Mouse (Mus musculus) midbrain, postnatal 0 days (tissue): ENCODE measurements around the gene Pth1r. TPM values are rescaled to one million over a fixed set of nuclear protein-coding genes. Genes with fewer than 3 reads are reported as not detected.

ENCODE experiments used
- ATAC-seq: fragments of 200-750 bp; cut with Nextera tagmentation; 2 replicates; pipeline ENCODE4 v1.8.0; 2017; ENCODE audit warnings: moderate number of reproducible peaks, mild to moderate bottlenecking, moderate TSS enrichment, moderate library complexity; ENCODE audit not compliant: low FRiP score
- DNase-seq: peaks from one replicate; pipeline ENCODE4 v3.0.0-alpha.2; 2015; ENCODE audit warnings: low spot score
- H3K27ac ChIP-seq: fragments of 300-500 bp; sonication (generic); 2 replicates; pipeline ENCODE4 v1.5.1; 2014; ENCODE audit warnings: low read depth, mild to moderate bottlenecking, low read length, mixed read lengths
- H3K27me3 ChIP-seq: fragments of 300-500 bp; sonication (generic); 2 replicates; pipeline ENCODE4 v1.6.1; 2014; ENCODE audit warnings: low read length, control low read depth, mixed read lengths; ENCODE audit not compliant: insufficient read depth
- H3K36me3 ChIP-seq: fragments of 300-500 bp; sonication (generic); 2 replicates; pipeline ENCODE4 v1.6.1; 2014; ENCODE audit warnings: low read length, control low read depth, mixed read lengths; ENCODE audit not compliant: insufficient read depth
- H3K4me1 ChIP-seq: fragments of 300-500 bp; sonication (generic); 2 replicates; pipeline ENCODE4 v1.6.1; 2014; ENCODE audit warnings: mild to moderate bottlenecking, control low read depth, antibody characterized with exemption, low read length, mixed read lengths; ENCODE audit not compliant: insufficient read depth
- H3K4me2 ChIP-seq: fragments of 300-500 bp; sonication (generic); 2 replicates; pipeline ENCODE4 v1.6.1; 2014; ENCODE audit warnings: low read depth, mild to moderate bottlenecking, low read length, mixed read lengths; ENCODE audit not compliant: poor library complexity, severe bottlenecking
- H3K4me3 ChIP-seq: fragments of 300-500 bp; sonication (generic); 2 replicates; pipeline ENCODE4 v1.5.1; 2014; ENCODE audit warnings: low read depth, mild to moderate bottlenecking, low read length, moderate library complexity
- H3K9ac ChIP-seq: fragments of 300-500 bp; sonication (generic); replicated peaks from 2 replicates; pipeline ENCODE4 v1.6.1; 2014; ENCODE audit warnings: mild to moderate bottlenecking, low read length, moderate library complexity, mixed read lengths; ENCODE audit not compliant: poor library complexity, severe bottlenecking
- H3K9me3 ChIP-seq: fragments of 300-500 bp; sonication (generic); 2 replicates; pipeline ENCODE4 v1.6.1; 2016; ENCODE audit warnings: low read length, control low read depth
- CTCF ChIP-seq: IDR thresholded peaks from 2 replicates; pipeline ENCODE4 v1.5.1; 2016; ENCODE audit warnings: antibody characterized with exemption, mild to moderate bottlenecking
- WGBS: fragments of 180-500 bp; shearing (Covaris S2); extraction: QIAGEN DNeasy Blood & Tissue Kit; methylation state at CpG from one replicate; pipeline ENCODE4 v1.1.7; 2014; 5-methylcytosine and 5-hydroxymethylcytosine counted together
- polyA plus RNA-seq: library from polyadenylated mRNA; unstranded; fragments of >200 nt; fragmentation: Nextera tagmentation; extraction: Ambion mirVana; gene quantifications from 2 replicates; pipeline ENCODE4 v1.2.1, GENCODE M21; 2015
- total RNA-seq: library from RNA; depleted of rRNA; stranded (reverse); fragments of >200 nt; gene quantifications from 2 replicates; pipeline ENCODE4 v1.2.3, GENCODE M21; 2014

Pth1r gene
- total and polyA plus RNA-seq, 2 experiments from 2014 or later: 8.3 to 20.8 TPM

- Histone ChIP-seq H3K27me3 (peaks cover 31% of the 10 kb centered on the region), H3K4me2 (peak within 1 kb of the TSS; percentile 95), H3K4me1 (no peaks in the 10 kb centered on the region), H3K9me3 (no peaks in the 10 kb centered on the region), H3K4me3 (peak within 1 kb of the TSS; percentile 62), H3K27ac (no peak within 1 kb of the TSS), H3K9ac (peak within 1 kb of the TSS; percentile 65), H3K36me3 (no peaks in the 10 kb centered on the region)
- no peak for ATAC-seq
- DNase-seq: no peak
- 2% methylated on average over 17 of the region's 17 CpGs for WGBS
- TF ChIP-seq CTCF: no peak
Measured at GRCm38 (mm10) chr9:110741711-110742294, 5.1 kb downstream of the Pth1r start, which contains the start of gene Myl3. Gene Myl3, plus strand, starts transcription at chr9:110741861.

GRCm38 (mm10) chr9:110739961-110740360 lies 7.0 kb downstream of the Pth1r start:
- Histone ChIP-seq H3K4me3 (no peak overlapping the region), H3K4me2 (no peak overlapping the region), H3K4me1 (no peaks in the 10 kb centered on the region), H3K9ac (no peak overlapping the region), H3K9me3 (no peaks in the 10 kb centered on the region), H3K36me3 (no peaks in the 10 kb centered on the region), H3K27ac (no peak overlapping the region), H3K27me3 (peaks cover 28% of the 10 kb centered on the region)
- no peak for ATAC-seq
- no peak for TF ChIP-seq CTCF
- DNase-seq: no peak
- WGBS: 94% methylated on average over 7 of the region's 7 CpGs

GRCm38 (mm10) chr9:110738054-110738453 lies 8.9 kb downstream of the Pth1r start:
- ATAC-seq: no peak
- H3K9ac ChIP-seq: no peak overlapping the region
- H3K4me3 ChIP-seq: no peak overlapping the region
- DNase-seq: no peak
- H3K27ac ChIP-seq: no peak overlapping the region
- no peak overlapping the region for H3K4me2 ChIP-seq
- no peaks in the 10 kb centered on the region for H3K9me3 ChIP-seq
- H3K27me3 ChIP-seq: peaks cover 16% of the 10 kb centered on the region; the same call in 1 of the 2 replicates
- H3K36me3 ChIP-seq: no peaks in the 10 kb centered on the region
- peaks cover 2% of the 10 kb centered on the region for H3K4me1 ChIP-seq
- peak; percentile 54 for TF ChIP-seq CTCF
- WGBS: 25% methylated on average over 1 of the region's 1 CpGs

- H3K27ac ChIP-seq: no peak overlapping the region
- 54% methylated on average over 9 of the region's 9 CpGs for WGBS
- H3K9ac ChIP-seq: no peak overlapping the region
- H3K27me3 ChIP-seq: peaks cover 11% of the 10 kb centered on the region; the same call in 1 of the 2 replicates
- DNase-seq (no peak), ATAC-seq (0 out of 2 replicates have a peak, but pooled peaks have one; percentile 47)
- H3K9me3 ChIP-seq: no peaks in the 10 kb centered on the region
- no peaks in the 10 kb centered on the region for H3K36me3 ChIP-seq
- TF ChIP-seq CTCF: no peak
- H3K4me1 ChIP-seq: peaks cover 8% of the 10 kb centered on the region
- H3K4me2 ChIP-seq: no peak overlapping the region
- no peak overlapping the region for H3K4me3 ChIP-seq
Measured at GRCm38 (mm10) chr9:110736362-110736761, 10.6 kb downstream of the Pth1r start.

GRCm38 (mm10) chr9:110734154-110734553 lies 12.8 kb downstream of the Pth1r start:
- DNase-seq (no peak), ATAC-seq (no peak)
- H3K4me3 ChIP-seq: no peak overlapping the region
- no peak overlapping the region for H3K27ac ChIP-seq
- H3K4me2 ChIP-seq: no peak overlapping the region
- no peak overlapping the region for H3K9ac ChIP-seq
- no peak for TF ChIP-seq CTCF
- no peaks in the 10 kb centered on the region for H3K9me3 ChIP-seq
- WGBS: 83% methylated on average over 7 of the region's 7 CpGs
- H3K27me3 ChIP-seq: no peaks in the 10 kb centered on the region
- H3K36me3 ChIP-seq: no peaks in the 10 kb centered on the region
- peaks cover 8% of the 10 kb centered on the region for H3K4me1 ChIP-seq

- ATAC-seq: no peak
- Histone ChIP-seq H3K4me1 (peaks cover 8% of the 10 kb centered on the region), H3K4me2 (peak overlapping the region; percentile 86), H3K9me3 (no peaks in the 10 kb centered on the region), H3K36me3 (no peaks in the 10 kb centered on the region), H3K27me3 (no peaks in the 10 kb centered on the region), H3K9ac (no peak overlapping the region), H3K27ac (no peak overlapping the region), H3K4me3 (peak overlapping the region; percentile 40)
- TF ChIP-seq CTCF: no peak
- whole genome bisulfite sequencing: 10% methylated on average over 8 of the region's 8 CpGs
- DNase-seq: no peak
Measured at GRCm38 (mm10) chr9:110733102-110733501, 13.8 kb downstream of the Pth1r start.
